In genomic region chr9:71466111-71466510, GRCm38 (mm10) we compare ENCODE assay signal across 8 mouse cellular contexts. TPM values are rescaled to one million over a fixed set of nuclear protein-coding genes. Genes with fewer than 3 reads are reported as not detected.
DNase-seq lines count a peak whose midpoint lies in the region.

No protein-coding gene starts in this region.

- intact Hi-C loops in left cerebral cortex, postnatal 10 days (cut with DNase I) = no loop called here

- peak; percentile 60 for DNase-seq in embryo, embryonic 10 days (ENCODE audit: low spot score)
- DNase-seq in embryo, embryonic 9.5 days (ENCODE audit: extremely low spot score) = no peak
- peak; percentile 11 to 29 for DNase-seq in left cerebral cortex, postnatal 10 days (ENCODE audit: extremely low spot score in 1 of 2, low spot score in 2 of 2)
- DNase-seq in left cerebral cortex, adult 8-10 months (ENCODE audit: low spot score in 2 of 2) = no peak
- DNase-seq in ES-CJ7 (ENCODE audit: low read depth, low spot score) = peak; percentile 69
- peak; percentile 67 for DNase-seq in kidney, postnatal 10 days
- DNase-seq in natural killer cell, adult 2 months (ENCODE audit: low spot score in 2 of 2) = no peak
- no peak for DNase-seq in cerebellum, adult 18-20 months

RNA-seq across cellular contexts. Expression of gene Polr2m, which starts 19.6 kb away (rescaled TPM):
- 100 to 1,000 TPM; 189 TPM for total RNA-seq in left cerebral cortex, postnatal 10 days (2021)
- total RNA-seq in left cerebral cortex, adult 8-10 months (2022) = 100 to 1,000 TPM; 182 to 212 (median 198) TPM

Comparison
In these comparisons a context has a peak if more than half of its experiments do, and no peak if none do; other contexts are left out.
1. DNase-seq: peak in embryo, embryonic 10 days (single experiment), left cerebral cortex, postnatal 10 days (2 of 2), ES-CJ7 (single experiment) and kidney, postnatal 10 days (single experiment); none in embryo, embryonic 9.5 days (single experiment), left cerebral cortex, adult 8-10 months (0 of 2), natural killer cell, adult 2 months (0 of 2) and cerebellum, adult 18-20 months (0 of 2).